Mouse (Mus musculus): ENCODE data around the gene Stab2.

- TF ChIP-seq CTCF (IDR thresholded peaks at IDR 0.05; ENCODE audit: low read depth), result no peak
- TF ChIP-seq EP300 (IDR thresholded peaks at IDR 0.05; ENCODE audit: low read depth), result no peak
Measured at GRCm38 (mm10) chr10:86973276-86973675, 34.5 kb downstream of the Stab2 start.
